Mouse (Mus musculus) hindbrain, embryonic 11.5 days (tissue): Measurements from ENCODE around the gene Arhgap9. TPM values are rescaled to one million over a fixed set of nuclear protein-coding genes. Genes with fewer than 3 reads are reported as not detected.
A peak's percentile ranks its signal among the peaks of the same experiment; 100 is the strongest.

Experiments
- ATAC-seq: fragments of 200-750 bp; cut with Nextera tagmentation; 2 replicates; pipeline ENCODE4 v1.8.0; 2017; ENCODE audit warnings: mild to moderate bottlenecking, moderate TSS enrichment, moderate library complexity; ENCODE audit not compliant: low FRiP score
- DNase-seq: peaks from one replicate; pipeline ENCODE4 v3.0.0-alpha.2; 2015; ENCODE audit warnings: low spot score
- H3K27ac ChIP-seq: fragments of 300-500 bp; sonication (generic); 2 replicates; pipeline ENCODE4 v1.5.1; 2014; ENCODE audit warnings: mild to moderate bottlenecking, low read depth, low read length
- H3K27me3 ChIP-seq: fragments of 300-500 bp; sonication (generic); 2 replicates; pipeline ENCODE4 v1.6.1; 2014; ENCODE audit warnings: mild to moderate bottlenecking, low read length, moderate library complexity, mixed read lengths; ENCODE audit not compliant: control insufficient read depth, insufficient read depth
- H3K36me3 ChIP-seq: fragments of 300-500 bp; sonication (generic); 2 replicates; pipeline ENCODE4 v1.6.1; 2014; ENCODE audit warnings: mild to moderate bottlenecking, low read length, moderate library complexity, mixed read lengths; ENCODE audit not compliant: control insufficient read depth, insufficient read depth
- H3K4me1 ChIP-seq: fragments of 300-500 bp; sonication (generic); replicated peaks from 2 replicates; pipeline ENCODE4 v1.6.1; 2014; ENCODE audit warnings: low read length, mixed read lengths; ENCODE audit not compliant: control insufficient read depth, insufficient read depth
- H3K4me2 ChIP-seq: fragments of 300-500 bp; sonication (generic); replicated peaks from 2 replicates; pipeline ENCODE4 v1.6.1; 2014; ENCODE audit warnings: mild to moderate bottlenecking, low read depth, low read length
- H3K4me3 ChIP-seq: fragments of 300-500 bp; sonication (generic); 2 replicates; pipeline ENCODE4 v1.5.1; 2014; ENCODE audit warnings: low read depth, low read length
- H3K9ac ChIP-seq: fragments of 300-500 bp; sonication (generic); 2 replicates; pipeline ENCODE4 v1.6.1; 2014; ENCODE audit warnings: low read depth, low read length
- H3K9me3 ChIP-seq: fragments of 300-500 bp; sonication (generic); 2 replicates; pipeline ENCODE4 v1.6.1; 2016; ENCODE audit warnings: low read length; ENCODE audit not compliant: control insufficient read depth
- WGBS: fragments of 180-500 bp; shearing (Covaris S2); extraction: QIAGEN DNeasy Blood & Tissue Kit; methylation state at CpG from one replicate; pipeline ENCODE4 v1.1.7; 2014; 5-methylcytosine and 5-hydroxymethylcytosine counted together
- polyA plus RNA-seq: library from polyadenylated mRNA; unstranded; fragments of >200 nt; fragmentation: Nextera tagmentation; extraction: Ambion mirVana; gene quantifications from 2 replicates; pipeline ENCODE4 v1.2.1, GENCODE M21; 2014

Arhgap9 gene
- polyA plus RNA-seq, 1 experiment from 2014 or later = 2.2 TPM

DNA sequence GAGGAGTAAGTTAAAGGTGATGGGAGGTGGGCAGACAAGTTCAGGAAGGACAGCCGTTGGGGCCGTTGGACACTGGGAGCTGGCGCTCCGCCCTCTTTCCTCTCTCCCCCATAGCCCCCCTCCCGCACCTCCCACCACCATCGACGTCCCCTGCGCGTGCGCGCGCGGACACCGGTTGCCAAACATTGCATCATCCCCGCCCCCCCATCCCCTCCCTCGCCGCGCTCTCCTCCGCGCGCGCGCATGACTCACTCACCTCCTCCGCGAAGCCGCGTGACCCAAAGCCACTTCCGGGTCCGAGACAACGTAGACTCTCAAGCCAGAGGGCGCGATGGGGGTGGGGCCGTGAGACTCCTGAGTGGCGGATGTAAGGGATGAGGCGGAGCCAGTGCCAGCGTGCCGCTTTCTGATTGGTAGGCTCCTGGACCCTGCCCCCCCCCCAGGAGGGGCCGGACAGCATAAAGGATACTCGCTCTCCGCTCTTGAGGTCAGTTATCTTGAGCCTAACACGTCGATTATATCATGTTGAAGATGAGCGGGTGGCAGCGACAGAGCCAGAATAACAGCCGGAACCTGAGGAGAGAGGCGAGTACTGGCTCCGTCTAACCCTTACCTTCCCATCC is 31.3 kb upstream of the Arhgap9 start:
- 1% methylated on average over 46 of the region's 47 CpGs for WGBS
- peaks cover 18% of the 10 kb centered on the region for H3K4me1 ChIP-seq
- H3K36me3 ChIP-seq = peaks cover 3% of the 10 kb centered on the region; the same call in 1 of the 2 replicates
- H3K9me3 ChIP-seq = no peaks in the 10 kb centered on the region
- H3K9ac ChIP-seq = peak overlapping the region; percentile 76
- peak; percentile 93 for ATAC-seq
- peak overlapping the region; percentile 58 for H3K4me3 ChIP-seq
- peak overlapping the region; percentile 85 for H3K4me2 ChIP-seq
- H3K27ac ChIP-seq = peak overlapping the region; percentile 99
- H3K27me3 ChIP-seq = no peaks in the 10 kb centered on the region
- peak; percentile 100 for DNase-seq

DNA sequence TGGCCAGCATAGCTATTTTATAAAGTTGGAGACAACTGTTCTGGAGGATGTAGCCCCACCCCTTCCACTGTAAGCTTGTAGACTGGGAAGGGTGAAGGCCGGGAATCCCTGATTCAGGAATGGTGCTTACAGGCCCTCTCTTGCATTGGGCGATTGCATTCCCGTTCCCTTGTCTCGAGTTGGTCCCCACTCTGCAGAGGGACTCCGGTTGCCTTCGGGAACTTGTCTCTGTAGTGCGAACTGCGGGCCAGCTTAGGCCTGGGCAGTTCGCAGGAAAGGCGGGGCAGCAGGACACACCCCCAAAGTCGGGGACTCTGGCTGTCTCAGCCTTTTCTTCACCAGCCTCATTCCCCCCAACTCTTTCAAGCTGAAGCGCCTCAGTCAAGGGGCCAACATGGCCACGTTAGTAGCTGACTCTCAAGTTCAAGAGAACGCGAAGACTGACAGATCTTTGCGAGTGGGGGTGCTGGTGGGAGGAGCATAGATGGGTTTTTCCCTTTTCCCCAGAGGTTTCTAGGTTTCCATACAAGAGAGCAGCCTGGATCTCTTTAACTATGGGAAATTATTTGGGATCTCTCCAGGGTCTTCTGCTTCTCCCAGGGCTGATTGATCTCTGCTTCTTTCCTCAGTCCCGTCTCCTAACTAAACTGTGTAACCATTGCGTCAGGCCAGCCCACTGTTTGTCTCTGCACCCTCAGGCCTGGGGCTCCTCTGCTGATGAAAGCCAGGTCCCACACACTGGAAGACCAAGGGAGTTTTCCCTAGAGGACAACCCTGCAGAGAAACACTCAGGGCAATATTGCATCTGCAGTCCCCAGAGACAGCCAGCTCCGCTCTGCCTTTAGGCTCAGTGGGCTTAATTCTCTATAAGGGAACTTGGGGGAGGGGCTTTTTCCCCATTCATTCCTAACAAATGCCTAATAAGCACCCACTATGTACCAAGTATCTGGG is 30.6 kb upstream of the Arhgap9 start:
- ATAC-seq = peak; percentile 53
- H3K4me3 ChIP-seq = peak overlapping the region; percentile 58
- peak overlapping the region; percentile 76 for H3K9ac ChIP-seq
- H3K27me3 ChIP-seq = no peaks in the 10 kb centered on the region
- peak overlapping the region; percentile 85 for H3K4me2 ChIP-seq
- peaks cover 16% of the 10 kb centered on the region for H3K4me1 ChIP-seq
- peak; percentile 73 for DNase-seq
- H3K9me3 ChIP-seq = no peaks in the 10 kb centered on the region
- peaks cover 4% of the 10 kb centered on the region for H3K36me3 ChIP-seq
- H3K27ac ChIP-seq = peak overlapping the region; percentile 99
- 4% methylated on average over 19 of the region's 19 CpGs for WGBS

DNA sequence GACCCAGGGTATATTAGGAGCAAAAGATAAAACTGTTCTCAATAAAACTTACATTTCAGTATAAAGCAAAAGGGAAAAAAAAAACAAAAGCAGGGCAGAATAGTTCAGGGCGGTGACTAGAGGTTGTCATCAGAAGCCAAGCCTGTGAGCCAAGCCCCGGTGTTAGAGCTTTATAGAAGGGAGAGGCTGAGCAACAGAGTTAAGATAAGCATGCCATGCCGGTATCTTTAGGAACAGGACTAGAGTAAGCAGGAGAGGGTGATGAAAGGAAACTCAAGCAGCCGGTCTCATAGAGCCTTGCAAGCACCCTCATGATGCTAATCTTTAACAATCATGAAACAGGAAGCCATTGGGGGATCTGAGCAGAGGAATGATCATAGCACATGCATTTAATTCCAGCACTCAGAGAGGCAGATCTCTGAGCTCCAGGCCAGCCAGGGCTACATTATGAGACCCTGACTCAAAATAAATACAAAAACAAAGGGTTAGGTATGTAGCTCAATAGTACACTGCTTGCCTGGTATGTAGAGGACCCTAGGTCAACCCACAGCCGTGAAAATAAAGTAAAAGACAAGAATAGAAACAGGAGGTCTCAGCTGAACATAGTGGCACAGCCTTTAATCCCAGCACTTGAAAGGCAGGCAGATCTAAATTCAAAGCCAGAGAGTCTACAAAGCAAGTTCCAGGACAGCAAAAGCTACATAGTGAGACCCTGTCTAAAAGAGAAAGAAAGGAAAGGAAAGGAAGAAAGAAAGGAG is 29.7 kb upstream of the Arhgap9 start:
- 61% methylated on average over 5 of the region's 5 CpGs for WGBS
- peaks cover 6% of the 10 kb centered on the region for H3K36me3 ChIP-seq
- H3K9me3 ChIP-seq = no peaks in the 10 kb centered on the region
- ATAC-seq (no peak), DNase-seq (no peak)
- no peaks in the 10 kb centered on the region for H3K27me3 ChIP-seq
- H3K4me3 ChIP-seq = peak overlapping the region; percentile 58
- 0 out of 2 replicates have a peak overlapping the region, but pooled peaks have one; percentile 99 for H3K27ac ChIP-seq
- peaks cover 10% of the 10 kb centered on the region for H3K4me1 ChIP-seq
- H3K4me2 ChIP-seq = peak overlapping the region; percentile 85
- H3K9ac ChIP-seq = peak overlapping the region; percentile 76

DNA sequence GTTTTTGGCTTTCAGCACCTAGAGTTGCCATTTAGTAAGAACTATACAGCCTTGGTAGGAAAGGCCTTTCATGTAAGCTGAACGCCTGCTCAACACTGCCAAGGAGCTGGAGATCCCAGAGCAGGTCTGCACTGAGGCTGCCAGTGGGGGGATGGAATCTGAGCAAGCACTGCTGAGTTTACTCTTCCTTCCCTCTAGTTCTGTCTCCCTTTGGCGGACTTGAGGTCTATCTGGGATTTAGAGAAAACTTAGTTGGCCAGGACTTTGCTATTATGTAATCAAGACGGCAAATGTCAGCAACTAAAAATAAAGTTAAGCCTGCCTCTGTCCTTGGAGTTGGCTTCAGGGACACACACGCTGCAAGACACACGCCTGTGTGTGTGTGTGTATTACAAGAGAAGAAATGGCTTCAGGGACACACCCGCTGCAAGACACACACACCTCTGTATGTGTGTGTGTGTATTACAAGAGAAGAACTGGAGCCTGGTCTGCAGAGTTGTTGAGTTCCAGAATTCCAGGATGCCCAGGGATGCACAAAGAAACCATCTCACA is 28.7 kb upstream of the Arhgap9 start:
- Histone ChIP-seq H3K36me3 (peaks cover 9% of the 10 kb centered on the region), H3K4me3 (no peak overlapping the region), H3K9ac (no peak overlapping the region), H3K4me1 (no peaks in the 10 kb centered on the region; the same call in 1 of the 2 replicates), H3K9me3 (no peaks in the 10 kb centered on the region), H3K27ac (no peak overlapping the region), H3K4me2 (no peak overlapping the region), H3K27me3 (no peaks in the 10 kb centered on the region)
- DNase-seq = no peak
- WGBS = 91% methylated on average over 6 of the region's 6 CpGs
- no peak for ATAC-seq

DNA sequence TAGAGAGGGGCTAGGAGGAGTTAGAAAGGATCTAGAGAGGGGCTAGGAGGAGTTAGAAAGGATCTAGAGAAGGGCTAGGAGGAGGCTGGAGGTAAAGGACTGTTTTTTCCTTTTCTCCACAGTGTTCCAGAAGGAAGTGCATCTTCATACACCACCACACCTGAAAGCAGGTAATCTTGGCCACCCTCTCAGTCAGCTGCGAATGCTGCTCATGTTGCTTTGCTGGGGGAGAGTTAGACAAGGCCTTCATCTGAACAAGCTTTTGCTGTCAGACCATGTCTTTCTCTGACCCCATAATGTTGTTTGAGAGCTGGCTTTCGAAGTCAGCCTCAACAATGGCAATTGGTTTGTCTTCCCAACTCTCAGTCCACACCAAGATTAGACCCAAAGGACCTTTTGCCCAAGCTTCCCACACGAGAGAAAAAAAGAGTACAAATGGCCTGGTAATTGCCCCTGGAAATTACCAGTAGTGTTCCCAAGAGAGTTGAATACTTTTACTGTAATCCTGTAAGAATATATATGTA is 28.1 kb upstream of the Arhgap9 start:
- no peak overlapping the region for H3K4me3 ChIP-seq
- no peak for ATAC-seq
- DNase-seq = no peak
- H3K9ac ChIP-seq = no peak overlapping the region
- no peaks in the 10 kb centered on the region; the same call in 1 of the 2 replicates for H3K4me1 ChIP-seq
- no peak overlapping the region for H3K27ac ChIP-seq
- no peak overlapping the region for H3K4me2 ChIP-seq
- H3K36me3 ChIP-seq = peaks cover 9% of the 10 kb centered on the region
- 88% methylated on average over 3 of the region's 3 CpGs for WGBS
- H3K9me3 ChIP-seq = no peaks in the 10 kb centered on the region
- no peaks in the 10 kb centered on the region for H3K27me3 ChIP-seq

DNA sequence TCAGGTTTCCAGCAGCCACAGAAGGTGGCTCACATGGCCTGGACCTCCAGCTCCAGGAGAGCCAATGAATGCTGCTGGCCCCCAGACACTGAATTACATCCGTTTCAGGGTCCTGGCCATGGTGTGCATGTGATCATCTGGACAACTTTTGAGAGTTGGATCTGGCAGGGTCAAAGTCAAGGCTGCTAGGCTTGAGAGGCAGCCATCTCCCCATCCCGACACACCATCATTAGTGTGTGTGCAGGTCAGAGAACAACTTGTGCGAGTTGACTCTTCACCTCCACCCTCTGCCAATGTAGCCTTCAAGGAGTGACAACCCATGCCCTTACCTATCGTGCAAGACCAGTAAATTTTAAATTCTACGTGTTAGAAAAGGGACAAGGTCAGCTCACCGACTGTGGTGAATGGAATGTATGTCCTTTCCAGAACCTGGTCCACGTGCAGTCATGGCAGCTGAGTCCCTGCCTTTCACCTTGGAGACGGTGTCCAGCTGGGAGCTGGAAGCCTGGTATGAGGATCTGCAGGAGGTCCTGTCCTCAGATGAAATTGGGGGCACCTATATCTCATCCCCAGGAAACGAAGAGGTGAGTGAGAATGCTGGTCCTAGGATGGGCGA is 26.8 kb upstream of the Arhgap9 start:
- no peak overlapping the region for H3K4me3 ChIP-seq
- no peaks in the 10 kb centered on the region for H3K27me3 ChIP-seq
- H3K27ac ChIP-seq = no peak overlapping the region
- DNase-seq (no peak), ATAC-seq (no peak)
- no peaks in the 10 kb centered on the region; the same call in 1 of the 2 replicates for H3K4me1 ChIP-seq
- WGBS = 92% methylated on average over 10 of the region's 10 CpGs
- no peak overlapping the region for H3K4me2 ChIP-seq
- H3K9ac ChIP-seq = no peak overlapping the region
- no peaks in the 10 kb centered on the region for H3K9me3 ChIP-seq
- peaks cover 12% of the 10 kb centered on the region for H3K36me3 ChIP-seq

DNA sequence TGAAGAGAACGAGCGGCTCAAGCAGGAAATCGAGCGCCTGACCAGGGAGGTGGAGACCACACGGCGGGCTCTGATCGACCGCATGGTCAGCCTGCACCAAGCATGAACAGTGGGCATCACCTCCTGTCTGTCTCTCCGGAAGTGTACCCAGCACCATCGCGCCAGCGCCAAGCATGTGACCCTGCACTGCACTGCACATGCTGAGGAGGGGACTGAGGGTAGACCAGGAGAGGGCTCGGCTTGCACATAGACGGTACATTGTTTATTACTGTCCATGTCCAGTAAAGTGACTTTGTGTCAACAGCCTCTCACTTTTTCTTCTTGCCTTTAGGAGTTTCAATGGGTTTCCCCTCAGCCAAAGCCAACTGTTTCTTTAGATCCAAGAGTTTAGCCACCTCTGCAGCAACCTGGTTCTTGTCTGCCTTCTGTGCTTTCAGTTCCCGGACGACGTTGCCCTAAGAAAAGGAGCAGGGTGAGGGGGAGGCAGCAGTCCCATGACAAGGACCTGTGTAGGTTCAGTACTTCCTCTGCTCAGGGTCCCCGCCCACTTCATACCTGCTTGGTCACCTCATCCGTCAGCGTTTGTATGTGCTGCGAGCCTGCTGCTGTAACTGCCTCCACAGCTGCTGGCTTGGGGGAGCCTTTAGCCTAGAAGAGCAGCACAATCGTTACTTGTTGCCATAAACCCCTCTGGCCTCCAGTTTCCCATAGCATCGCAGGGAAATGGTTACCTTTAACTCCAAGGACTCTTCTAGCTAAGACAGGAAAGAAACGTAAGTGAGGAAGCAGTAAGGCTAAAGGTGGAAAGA is 25.6 kb upstream of the Arhgap9 start:
- H3K4me3 ChIP-seq = no peak overlapping the region
- 95% methylated on average over 24 of the region's 24 CpGs for WGBS
- no peak overlapping the region for H3K9ac ChIP-seq
- no peaks in the 10 kb centered on the region for H3K27me3 ChIP-seq
- H3K4me1 ChIP-seq = no peaks in the 10 kb centered on the region; the same call in 1 of the 2 replicates
- H3K27ac ChIP-seq = no peak overlapping the region
- H3K36me3 ChIP-seq = peaks cover 16% of the 10 kb centered on the region
- no peaks in the 10 kb centered on the region for H3K9me3 ChIP-seq
- ATAC-seq (no peak), DNase-seq (no peak)
- H3K4me2 ChIP-seq = no peak overlapping the region
